Mouse (Mus musculus) forebrain, embryonic 10.5 days (tissue): ENCODE data around the gene Rgs6. TPM values are rescaled to one million over a fixed set of nuclear protein-coding genes. Genes with fewer than 3 reads are reported as not detected.

Experiments
- DNase-seq: peaks from one replicate; pipeline ENCODE4 v3.0.0-alpha.2; 2017; ENCODE audit warnings: low spot score; ENCODE audit errors: extremely low spot score
- H3K27ac ChIP-seq: fragments of 300-500 bp; sonication (generic); 2 replicates; pipeline ENCODE4 v1.5.1; 2016; ENCODE audit warnings: mild to moderate bottlenecking
- H3K27me3 ChIP-seq: fragments of 300-500 bp; sonication (generic); 2 replicates; pipeline ENCODE4 v1.6.1; 2016; ENCODE audit warnings: mild to moderate bottlenecking; ENCODE audit not compliant: poor library complexity, severe bottlenecking
- H3K36me3 ChIP-seq: fragments of 300-500 bp; sonication (generic); replicated peaks from 2 replicates; pipeline ENCODE4 v1.6.1; 2016; ENCODE audit warnings: mild to moderate bottlenecking, moderate library complexity
- H3K4me1 ChIP-seq: fragments of 300-500 bp; sonication (generic); 2 replicates; pipeline ENCODE4 v1.6.1; 2016
- H3K4me3 ChIP-seq: fragments of 300-500 bp; sonication (generic); 2 replicates; pipeline ENCODE4 v1.5.1; 2016; ENCODE audit warnings: mild to moderate bottlenecking, moderate library complexity
- H3K9me3 ChIP-seq: fragments of 300-500 bp; sonication (generic); 2 replicates; pipeline ENCODE4 v1.6.1; 2016; ENCODE audit warnings: mild to moderate bottlenecking, moderate library complexity
- whole genome bisulfite sequencing: fragments of 180-500 bp; shearing (Covaris S2); methylation state at CpG from one replicate; pipeline ENCODE4 v1.1.7; 2016; 5-methylcytosine and 5-hydroxymethylcytosine counted together
- polyA plus RNA-seq: library from polyadenylated mRNA; unstranded; fragments of >200 nt; fragmentation: Nextera tagmentation; extraction: Ambion mirVana; gene quantifications from 2 replicates; pipeline ENCODE4 v1.2.1, GENCODE M21; 2016

Gene Rgs6
- polyA plus RNA-seq, 1 experiment from 2014 or later = 0.60 TPM

- H3K4me1 ChIP-seq = peaks cover 37% of the 10 kb centered on the region
- DNase-seq = peak; percentile 27
- H3K36me3 ChIP-seq = no peaks in the 10 kb centered on the region
- H3K27me3 ChIP-seq = peaks cover 28% of the 10 kb centered on the region
- H3K9me3 ChIP-seq = no peaks in the 10 kb centered on the region
- H3K27ac ChIP-seq = peak overlapping the region; percentile 65; the same call in 1 of the 2 replicates
- H3K4me3 ChIP-seq = peak overlapping the region; percentile 14; the same call in 1 of the 2 replicates
- WGBS = 16% methylated on average over 4 of the region's 4 CpGs
Measured at GRCm38 (mm10) chr12:83044621-83044990, 456.5 kb downstream of the Rgs6 start.

- H3K4me1 ChIP-seq = peaks cover 37% of the 10 kb centered on the region
- DNase-seq = no peak
- H3K9me3 ChIP-seq = no peaks in the 10 kb centered on the region
- WGBS = 59% methylated on average over 12 of the region's 12 CpGs
- H3K36me3 ChIP-seq = no peaks in the 10 kb centered on the region
- H3K27ac ChIP-seq = peak overlapping the region; percentile 35; the same call in 1 of the 2 replicates
- H3K4me3 ChIP-seq = peak overlapping the region; percentile 14; the same call in 1 of the 2 replicates
- H3K27me3 ChIP-seq = peaks cover 28% of the 10 kb centered on the region
Measured at GRCm38 (mm10) chr12:83045001-83045531, 457.0 kb downstream of the Rgs6 start.

GRCm38 (mm10) chr12:83046734-83047133 is 458.6 kb downstream of the Rgs6 start:
- Histone ChIP-seq H3K4me3 (no peak overlapping the region), H3K27me3 (peaks cover 28% of the 10 kb centered on the region), H3K9me3 (no peaks in the 10 kb centered on the region), H3K36me3 (no peaks in the 10 kb centered on the region), H3K4me1 (peaks cover 37% of the 10 kb centered on the region), H3K27ac (no peak overlapping the region)
- no peak for DNase-seq
- 93% methylated on average over 9 of the region's 9 CpGs for WGBS

- H3K27ac ChIP-seq = no peak overlapping the region
- peaks cover 37% of the 10 kb centered on the region for H3K4me1 ChIP-seq
- no peaks in the 10 kb centered on the region for H3K36me3 ChIP-seq
- H3K27me3 ChIP-seq = peaks cover 24% of the 10 kb centered on the region
- H3K9me3 ChIP-seq = no peaks in the 10 kb centered on the region
- H3K4me3 ChIP-seq = no peak overlapping the region
- 65% methylated on average over 7 of the region's 7 CpGs for WGBS
- no peak for DNase-seq
Measured at GRCm38 (mm10) chr12:83047710-83048109, 459.6 kb downstream of the Rgs6 start.

- Histone ChIP-seq H3K27ac (no peak overlapping the region), H3K4me3 (no peak overlapping the region), H3K36me3 (no peaks in the 10 kb centered on the region), H3K4me1 (peaks cover 14% of the 10 kb centered on the region), H3K27me3 (peaks cover 12% of the 10 kb centered on the region), H3K9me3 (peaks cover 9% of the 10 kb centered on the region; the same call in 1 of the 2 replicates)
- DNase-seq = no peak
- 93% methylated on average over 8 of the region's 8 CpGs for WGBS
Measured at GRCm38 (mm10) chr12:83050514-83050913, 462.4 kb downstream of the Rgs6 start.

- H3K4me3 ChIP-seq = no peak overlapping the region
- no peak for DNase-seq
- no peak overlapping the region for H3K27ac ChIP-seq
- H3K27me3 ChIP-seq = no peaks in the 10 kb centered on the region
- WGBS = 82% methylated on average over 4 of the region's 4 CpGs
- no peaks in the 10 kb centered on the region for H3K36me3 ChIP-seq
- peaks cover 12% of the 10 kb centered on the region for H3K4me1 ChIP-seq
- H3K9me3 ChIP-seq = peaks cover 9% of the 10 kb centered on the region; the same call in 1 of the 2 replicates
Measured at GRCm38 (mm10) chr12:83052391-83052790, 464.3 kb downstream of the Rgs6 start.

- WGBS = 86% methylated on average over 5 of the region's 5 CpGs
- H3K4me3 ChIP-seq = no peak overlapping the region
Measured at GRCm38 (mm10) chr12:83055690-83056089, 467.6 kb downstream of the Rgs6 start.

GRCm38 (mm10) chr12:83066426-83066825 is 478.3 kb downstream of the Rgs6 start:
- whole genome bisulfite sequencing = 89% methylated on average over 6 of the region's 6 CpGs
- Histone ChIP-seq H3K36me3 (no peaks in the 10 kb centered on the region), H3K27ac (no peak overlapping the region), H3K27me3 (no peaks in the 10 kb centered on the region), H3K4me3 (no peak overlapping the region), H3K4me1 (0 out of 2 replicates have a peak, but pooled peaks cover 3% of the 10 kb centered on the region), H3K9me3 (no peaks in the 10 kb centered on the region)
- no peak for DNase-seq

More at GRCm38 (mm10) chr12:83055690-83056089, 467.6 kb downstream of the Rgs6 start:
- H3K36me3 ChIP-seq = no peaks in the 10 kb centered on the region
- no peak for DNase-seq
- peaks cover 9% of the 10 kb centered on the region; the same call in 1 of the 2 replicates for H3K9me3 ChIP-seq
- H3K27ac ChIP-seq = no peak overlapping the region
- H3K4me1 ChIP-seq = no peaks in the 10 kb centered on the region
- no peaks in the 10 kb centered on the region for H3K27me3 ChIP-seq

- no peaks in the 10 kb centered on the region for H3K27me3 ChIP-seq
- no peak overlapping the region for H3K4me3 ChIP-seq
- no peaks in the 10 kb centered on the region for H3K36me3 ChIP-seq
- no peaks in the 10 kb centered on the region for H3K9me3 ChIP-seq
- peaks cover 20% of the 10 kb centered on the region for H3K4me1 ChIP-seq
- DNase-seq = no peak
- WGBS = 81% methylated on average over 5 of the region's 5 CpGs
- H3K27ac ChIP-seq = no peak overlapping the region
Measured at GRCm38 (mm10) chr12:83070848-83071247, 482.8 kb downstream of the Rgs6 start.

GRCm38 (mm10) chr12:83072181-83072887 is 484.2 kb downstream of the Rgs6 start:
- no peaks in the 10 kb centered on the region for H3K27me3 ChIP-seq
- H3K27ac ChIP-seq = peak overlapping the region; percentile 65
- H3K36me3 ChIP-seq = no peaks in the 10 kb centered on the region
- H3K9me3 ChIP-seq = no peaks in the 10 kb centered on the region
- H3K4me3 ChIP-seq = no peak overlapping the region
- 55% methylated on average over 3 of the region's 3 CpGs for WGBS
- peaks cover 20% of the 10 kb centered on the region for H3K4me1 ChIP-seq
- no peak for DNase-seq

GRCm38 (mm10) chr12:83072951-83073878 is 485.1 kb downstream of the Rgs6 start:
- Histone ChIP-seq H3K9me3 (no peaks in the 10 kb centered on the region), H3K4me3 (no peak overlapping the region), H3K27ac (peak overlapping the region; percentile 65; the same call in 1 of the 2 replicates), H3K4me1 (peaks cover 20% of the 10 kb centered on the region), H3K36me3 (no peaks in the 10 kb centered on the region), H3K27me3 (no peaks in the 10 kb centered on the region)
- 50% methylated on average over 13 of the region's 13 CpGs for WGBS
- peak; percentile 21 for DNase-seq

GRCm38 (mm10) chr12:83073879-83074368 is 485.8 kb downstream of the Rgs6 start:
- H3K36me3 ChIP-seq = no peaks in the 10 kb centered on the region
- no peak for DNase-seq
- no peaks in the 10 kb centered on the region for H3K9me3 ChIP-seq
- WGBS = 77% methylated on average over 6 of the region's 6 CpGs
- H3K27me3 ChIP-seq = no peaks in the 10 kb centered on the region
- no peak overlapping the region for H3K4me3 ChIP-seq
- peak overlapping the region; percentile 65; the same call in 1 of the 2 replicates for H3K27ac ChIP-seq
- peaks cover 21% of the 10 kb centered on the region for H3K4me1 ChIP-seq
